Mouse (Mus musculus) right cerebral cortex, postnatal 14 days (tissue): ENCODE measurements around the gene Hsd17b13.

ENCODE experiments used
- DNase-seq: peaks from one replicate; pipeline ENCODE4 v3.0.0; 2022

The Hsd17b13 gene

GRCm38 (mm10) chr5:103919497-103919896, 57.7 kb downstream of the Hsd17b13 start:
- DNase-seq: no peak

GRCm38 (mm10) chr5:103918233-103918632, 59.0 kb downstream of the Hsd17b13 start:
- no peak for DNase-seq

GRCm38 (mm10) chr5:103917357-103917895, 59.8 kb downstream of the Hsd17b13 start:
- DNase-seq: no peak

- DNase-seq: no peak
Observed at GRCm38 (mm10) chr5:103916595-103917356, 60.4 kb downstream of the Hsd17b13 start.

GRCm38 (mm10) chr5:103914335-103915226, 62.6 kb downstream of the Hsd17b13 start:
- DNase-seq: no peak

- DNase-seq: no peak
Observed at GRCm38 (mm10) chr5:103913150-103913549, 64.1 kb downstream of the Hsd17b13 start.

GRCm38 (mm10) chr5:103911555-103911954, 65.7 kb downstream of the Hsd17b13 start:
- DNase-seq: no peak

GRCm38 (mm10) chr5:103910748-103911409, 66.3 kb downstream of the Hsd17b13 start, which contains the start of gene Klhl8:
Gene Klhl8, minus strand, starts transcription at chr5:103911259.
- DNase-seq: peak; percentile 86

- no peak for DNase-seq
Observed at GRCm38 (mm10) chr5:103910156-103910555, 67.1 kb downstream of the Hsd17b13 start.

GRCm38 (mm10) chr5:103909466-103909865, 67.7 kb downstream of the Hsd17b13 start:
- DNase-seq: no peak

- DNase-seq: no peak
Observed at GRCm38 (mm10) chr5:103908851-103909250, 68.4 kb downstream of the Hsd17b13 start.

- peak; percentile 22 for DNase-seq
Observed at GRCm38 (mm10) chr5:103907844-103908243, 69.4 kb downstream of the Hsd17b13 start.

- DNase-seq: no peak
Observed at GRCm38 (mm10) chr5:103906173-103906572, 71.0 kb downstream of the Hsd17b13 start.
